Mouse (Mus musculus) cerebellum, adult 2 months (tissue): ENCODE data around the gene Gap43. TPM values are rescaled to one million over a fixed set of nuclear protein-coding genes. Genes with fewer than 3 reads are reported as not detected.
A peak's percentile ranks its signal among the peaks of the same experiment; 100 is the strongest.

Experiments used
- DNase-seq, 2 experiments: peaks; one replicate each; pipeline ENCODE4 v3.0.0; 2021
- H3K27ac ChIP-seq: fragments of 200-500 bp; 2 replicates; pipeline ENCODE4 v1.5.1; 2012; ENCODE audit warnings: low read length, control low read depth, inconsistent platforms; ENCODE audit not compliant: insufficient read depth
- H3K27me3 ChIP-seq: fragments of 200-500 bp; 2 replicates; pipeline ENCODE4 v1.6.1; 2012; ENCODE audit warnings: inconsistent platforms, mild to moderate bottlenecking, low read length, moderate library complexity; ENCODE audit not compliant: control insufficient read depth, insufficient read depth
- H3K4me1 ChIP-seq: fragments of 200-500 bp; 2 replicates; pipeline ENCODE4 v1.6.1; 2011; ENCODE audit warnings: low read length; ENCODE audit not compliant: control insufficient read depth, insufficient read depth
- H3K4me3 ChIP-seq: fragments of 200-500 bp; replicated peaks from 2 replicates; pipeline ENCODE3; 2011; ENCODE audit warnings: mild to moderate bottlenecking, low read depth, low read length, control low read depth; ENCODE audit not compliant: insufficient read depth
- CTCF ChIP-seq: fragments of 200-500 bp; IDR thresholded peaks from 2 replicates; pipeline ENCODE4 v1.5.1; 2011; ENCODE audit warnings: low read depth, mild to moderate bottlenecking, control low read depth, low read length, moderate library complexity, borderline replicate concordance; ENCODE audit not compliant: insufficient read depth
- POLR2A ChIP-seq: fragments of 200-500 bp; IDR thresholded peaks from 2 replicates; pipeline ENCODE4 v1.6.1; 2011; ENCODE audit warnings: low read length, control low read depth, borderline replicate concordance; ENCODE audit not compliant: insufficient read depth
- WGBS: fragments of 180-500 bp; shearing (Covaris S2); methylation state at CpG from one replicate; pipeline ENCODE4 v1.1.7; 2018; 5-methylcytosine and 5-hydroxymethylcytosine counted together
- polyA plus RNA-seq: library from polyadenylated mRNA; depleted of rRNA; stranded (reverse); fragments of >200 nt; gene quantifications from 2 replicates; pipeline ENCODE4 v1.2.3, GENCODE M21; 2012

Gap43 gene
- polyA plus RNA-seq, 1 experiment, result 332 TPM

DNA sequence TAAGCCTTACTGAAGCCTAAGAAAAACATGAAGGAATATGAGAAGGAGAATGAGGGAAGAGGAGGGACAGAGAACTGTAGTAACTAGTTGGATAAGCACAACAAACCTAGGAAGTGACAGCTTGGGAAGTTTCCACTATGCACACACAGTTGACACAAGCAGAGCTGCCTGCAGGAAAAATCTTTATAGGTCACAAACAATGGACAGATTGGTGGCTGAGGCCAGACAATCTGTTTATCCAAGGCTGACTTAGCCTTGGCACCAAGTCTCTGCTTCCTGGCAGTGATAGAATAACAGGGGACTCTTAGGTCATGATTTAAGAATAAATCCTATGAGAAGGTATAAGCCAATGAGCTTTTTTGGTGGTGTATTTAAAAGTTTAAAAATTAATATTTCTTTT lies 20.6 kb downstream of the Gap43 start:
- peak; percentile 83 to 97 for DNase-seq
- Histone ChIP-seq H3K27me3 (no peaks in the 10 kb centered on the region), H3K4me3 (no peak overlapping the region), H3K4me1 (peaks cover 25% of the 10 kb centered on the region; the same call in 1 of the 2 replicates), H3K27ac (peak overlapping the region; percentile 14; the same call in 1 of the 2 replicates)
- TF ChIP-seq POLR2A (no peak), CTCF (no peak)

DNA sequence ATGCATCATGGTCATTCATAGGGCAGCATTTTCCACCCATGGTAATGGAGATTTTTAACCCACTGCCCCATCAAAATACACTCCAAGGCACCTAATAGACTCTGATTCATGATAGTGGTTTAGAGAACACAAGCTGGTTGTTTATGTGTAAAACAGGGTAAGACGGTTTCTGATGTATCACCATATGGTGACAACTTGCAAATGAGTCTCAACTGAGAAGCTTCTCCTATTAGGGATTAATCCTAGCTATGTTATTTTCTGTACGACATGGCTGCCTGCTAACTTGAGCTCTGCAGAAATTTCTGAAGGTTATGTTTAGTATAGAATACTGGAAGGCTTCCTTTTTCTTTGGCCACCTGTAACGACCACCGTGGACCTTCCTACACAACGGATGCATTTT lies 21.1 kb downstream of the Gap43 start:
- TF ChIP-seq POLR2A (no peak), CTCF (no peak)
- H3K4me3 ChIP-seq, result no peak overlapping the region
- no peaks in the 10 kb centered on the region for H3K27me3 ChIP-seq
- peaks cover 23% of the 10 kb centered on the region; the same call in 1 of the 2 replicates for H3K4me1 ChIP-seq
- 10% methylated on average over 5 of the region's 5 CpGs for WGBS
- peak in 1 of 2 experiments; percentile 53 for DNase-seq
- H3K27ac ChIP-seq, result peak overlapping the region; percentile 14; the same call in 1 of the 2 replicates

DNA sequence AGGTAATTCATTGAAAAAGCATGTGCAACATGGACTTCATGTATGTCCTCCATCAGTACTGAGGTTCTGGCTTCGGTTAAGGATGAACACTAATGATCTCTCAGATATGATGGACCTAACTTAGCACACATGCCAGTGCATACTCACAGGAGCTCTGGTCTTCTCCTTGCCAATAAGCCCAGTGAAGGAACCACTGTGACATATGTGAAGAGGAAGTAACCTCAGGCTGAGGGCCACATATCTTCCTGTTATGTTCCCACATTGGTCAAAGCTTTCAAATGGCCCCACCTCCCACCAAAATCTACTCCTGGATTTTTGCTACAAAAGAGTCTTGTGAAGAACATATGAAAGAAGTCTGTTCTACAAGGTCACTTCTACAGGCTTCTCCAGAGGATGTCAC lies 28.3 kb downstream of the Gap43 start:
- TF ChIP-seq CTCF (no peak), POLR2A (no peak)

DNA sequence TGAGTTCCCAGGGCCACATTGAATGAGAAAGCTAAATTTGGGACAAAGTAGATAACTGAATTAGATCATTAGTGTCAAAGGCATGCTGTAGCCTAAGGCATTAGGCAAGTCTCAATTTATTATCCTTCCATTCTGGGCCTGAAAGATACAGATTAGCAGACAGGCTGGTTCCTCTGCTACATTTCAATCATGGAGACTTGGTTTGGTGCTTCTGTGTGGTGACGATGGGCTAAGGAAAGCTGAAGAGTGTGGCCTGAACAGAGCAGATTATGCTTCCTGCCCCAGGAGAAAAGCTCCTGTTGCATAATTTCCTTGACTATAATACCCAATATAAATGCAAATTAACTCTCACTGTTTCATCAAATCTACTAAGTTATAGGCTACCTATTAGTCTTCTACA lies 31.7 kb downstream of the Gap43 start:
- no peak for DNase-seq
- no peak for TF ChIP-seq POLR2A
- no peak for TF ChIP-seq CTCF
- Histone ChIP-seq H3K27me3 (no peaks in the 10 kb centered on the region), H3K4me3 (no peak overlapping the region), H3K27ac (no peak overlapping the region), H3K4me1 (peaks cover 31% of the 10 kb centered on the region)
- 73% methylated on average over 1 of the region's 1 CpGs for WGBS

More for the DNA sequence above, 28.3 kb downstream of the Gap43 start:
- 100% methylated on average over 1 of the region's 1 CpGs for WGBS
- H3K27me3 ChIP-seq, result no peaks in the 10 kb centered on the region
- H3K27ac ChIP-seq, result no peak overlapping the region
- no peak for DNase-seq
- no peak overlapping the region for H3K4me3 ChIP-seq
- peaks cover 20% of the 10 kb centered on the region for H3K4me1 ChIP-seq

DNA sequence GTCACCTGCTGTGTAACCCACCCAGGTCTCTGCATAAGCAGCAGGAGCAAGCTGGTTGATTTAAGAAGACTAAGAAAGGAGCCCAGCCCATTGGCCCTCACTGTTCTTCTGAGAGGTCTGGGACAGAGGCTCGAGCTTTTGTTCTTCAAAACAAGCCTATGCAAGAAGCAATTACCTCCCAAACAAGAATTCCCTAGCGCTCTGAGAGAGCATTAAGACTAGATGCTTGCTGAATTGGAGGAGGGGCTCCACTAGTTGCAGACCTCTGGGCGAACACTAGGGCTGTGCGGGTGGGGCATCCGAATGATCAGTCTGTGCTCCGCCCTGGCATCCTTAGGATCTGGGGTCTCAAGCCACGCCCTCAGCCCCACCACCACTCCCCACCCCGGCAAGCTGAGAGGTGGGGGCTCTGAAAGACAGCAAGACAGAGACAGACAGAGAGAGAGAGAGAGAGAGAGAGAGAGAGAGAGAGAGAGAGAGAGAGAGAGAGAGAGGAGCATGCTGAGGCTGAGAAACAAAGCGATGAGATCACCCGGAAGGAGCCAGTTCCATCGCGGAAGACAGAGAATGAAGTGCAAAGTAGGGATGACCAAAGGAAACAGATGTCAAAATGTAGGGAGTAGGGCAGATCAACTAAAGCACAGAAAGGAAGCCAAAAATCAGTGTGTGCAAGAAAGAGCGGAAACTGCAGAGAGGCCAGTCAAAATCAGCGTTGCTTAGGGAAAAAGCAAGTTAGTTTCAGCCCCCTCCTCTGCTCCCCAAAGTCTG lies 34.3 kb downstream of the Gap43 start:
- Histone ChIP-seq H3K27ac (peak overlapping the region; percentile 78), H3K27me3 (no peaks in the 10 kb centered on the region), H3K4me3 (peak overlapping the region; percentile 38), H3K4me1 (peaks cover 30% of the 10 kb centered on the region)
- peak; percentile 48 for DNase-seq
- TF ChIP-seq CTCF (no peak), POLR2A (no peak)
- WGBS, result 12% methylated on average over 14 of the region's 14 CpGs

DNA sequence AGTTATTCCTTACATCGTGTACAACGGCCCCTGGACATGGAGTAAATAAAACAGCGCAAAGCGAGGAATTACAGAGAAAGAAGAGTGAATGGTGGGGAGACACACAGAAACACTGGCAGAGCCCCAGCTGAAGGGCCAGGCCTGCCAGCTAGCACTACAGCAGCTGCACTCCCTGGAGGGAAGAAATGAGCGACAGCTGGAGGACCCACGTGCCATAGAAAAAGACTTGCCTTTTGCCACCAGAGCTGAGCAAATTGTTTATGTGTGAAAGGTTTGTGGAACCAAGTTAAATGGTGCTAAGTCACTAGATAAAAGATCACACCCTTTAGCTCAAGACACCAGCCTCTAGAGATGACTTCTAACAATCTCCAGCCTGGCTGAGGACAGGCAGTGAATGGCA lies 37.0 kb downstream of the Gap43 start:
- H3K27ac ChIP-seq, result no peak overlapping the region
- H3K4me1 ChIP-seq, result peaks cover 22% of the 10 kb centered on the region
- H3K27me3 ChIP-seq, result no peaks in the 10 kb centered on the region
- no peak for DNase-seq
- no peak overlapping the region for H3K4me3 ChIP-seq
- no peak for TF ChIP-seq POLR2A
- TF ChIP-seq CTCF, result no peak
- 37% methylated on average over 6 of the region's 6 CpGs for WGBS

DNA sequence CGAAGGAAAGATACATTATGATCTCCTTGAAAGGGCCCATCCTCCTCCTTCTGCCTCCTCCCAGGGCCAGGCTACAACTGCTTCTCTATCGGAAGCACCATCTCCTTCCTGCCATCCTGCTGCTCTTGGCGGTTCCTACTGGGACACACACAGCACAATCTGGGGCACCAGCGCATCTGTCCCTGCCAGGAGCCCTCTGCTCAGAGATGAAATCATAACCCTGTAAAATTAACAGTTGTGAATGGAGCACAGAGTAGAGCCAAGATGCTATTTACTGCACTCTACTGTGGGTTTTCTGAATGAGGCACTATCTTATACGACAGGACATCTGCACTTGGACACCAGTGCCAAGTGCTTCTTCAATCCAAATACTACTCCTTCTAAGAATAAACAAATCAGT lies 46.0 kb downstream of the Gap43 start:
- Histone ChIP-seq H3K4me1 (peaks cover 14% of the 10 kb centered on the region), H3K4me3 (no peak overlapping the region), H3K27ac (no peak overlapping the region), H3K27me3 (no peaks in the 10 kb centered on the region)
- TF ChIP-seq POLR2A (no peak), CTCF (no peak)
- WGBS, result 10% methylated on average over 5 of the region's 5 CpGs
- peak; percentile 73 to 82 for DNase-seq

DNA sequence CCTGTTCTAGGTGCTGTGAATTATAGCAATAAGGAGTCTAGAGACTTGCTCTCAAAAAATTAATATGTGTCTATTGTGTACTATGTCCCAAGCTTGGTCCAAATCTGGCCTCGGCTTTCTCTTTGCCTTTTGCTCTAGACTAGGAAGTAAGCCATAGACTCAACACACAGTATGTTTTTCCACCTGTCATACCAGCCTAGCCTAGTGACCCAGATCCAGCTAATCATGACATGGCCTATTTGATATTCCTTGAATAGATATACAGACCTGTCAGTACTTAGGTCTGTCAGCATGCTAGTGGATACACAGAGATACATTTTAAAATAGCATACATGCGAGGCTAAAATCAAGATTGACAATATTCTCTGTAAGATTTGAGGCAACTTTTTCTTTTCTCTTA lies 46.4 kb downstream of the Gap43 start:
- no peak overlapping the region for H3K27ac ChIP-seq
- no peak for TF ChIP-seq CTCF
- TF ChIP-seq POLR2A, result no peak
- H3K4me1 ChIP-seq, result peaks cover 14% of the 10 kb centered on the region
- no peaks in the 10 kb centered on the region for H3K27me3 ChIP-seq
- WGBS, result 6% methylated on average over 2 of the region's 2 CpGs
- H3K4me3 ChIP-seq, result no peak overlapping the region
- peak in 1 of 2 experiments; percentile 71 for DNase-seq
